Mouse (Mus musculus) limb, embryonic 12.5 days (tissue): Measurements from ENCODE around the gene Cask. TPM values are rescaled to one million over a fixed set of nuclear protein-coding genes. Genes with fewer than 3 reads are reported as not detected.

Source experiments
- ATAC-seq: fragments of 200-750 bp; cut with Nextera tagmentation; 2 replicates; pipeline ENCODE4 v1.8.0; 2017; ENCODE audit warnings: low read depth, moderate TSS enrichment; ENCODE audit not compliant: insufficient number of reproducible peaks, insufficient read depth, low FRiP score, low TSS enrichment
- H3K27ac ChIP-seq: fragments of 300-500 bp; sonication (generic); 2 replicates; pipeline ENCODE4 v1.5.1; 2016; ENCODE audit warnings: mild to moderate bottlenecking, moderate library complexity
- H3K27me3 ChIP-seq: fragments of 300-500 bp; sonication (generic); 2 replicates; pipeline ENCODE4 v1.6.1; 2016; ENCODE audit warnings: mild to moderate bottlenecking, moderate library complexity
- H3K36me3 ChIP-seq: fragments of 300-500 bp; sonication (generic); 2 replicates; pipeline ENCODE4 v1.6.1; 2016; ENCODE audit warnings: mild to moderate bottlenecking, moderate library complexity
- H3K4me1 ChIP-seq: fragments of 300-500 bp; sonication (generic); replicated peaks from 2 replicates; pipeline ENCODE4 v1.6.1; 2016
- H3K4me2 ChIP-seq: fragments of 300-500 bp; sonication (generic); 2 replicates; pipeline ENCODE4 v1.6.1; 2016; ENCODE audit warnings: mild to moderate bottlenecking, moderate library complexity
- H3K4me3 ChIP-seq: fragments of 300-500 bp; sonication (generic); replicated peaks from 2 replicates; pipeline ENCODE4 v1.5.1; 2016; ENCODE audit warnings: mild to moderate bottlenecking
- H3K9ac ChIP-seq: fragments of 300-500 bp; sonication (generic); replicated peaks from 2 replicates; pipeline ENCODE4 v1.6.1; 2016; ENCODE audit warnings: mild to moderate bottlenecking, moderate library complexity
- H3K9me3 ChIP-seq: fragments of 300-500 bp; sonication (generic); 2 replicates; pipeline ENCODE4 v1.6.1; 2016; ENCODE audit warnings: mild to moderate bottlenecking, moderate library complexity
- WGBS: fragments of 180-500 bp; shearing (Covaris S2); methylation state at CpG from one replicate; pipeline ENCODE4 v1.1.7; 2016; 5-methylcytosine and 5-hydroxymethylcytosine counted together
- polyA plus RNA-seq: library from polyadenylated mRNA; unstranded; fragments of >200 nt; fragmentation: Nextera tagmentation; extraction: Ambion mirVana; gene quantifications from 2 replicates; pipeline ENCODE4 v1.2.1, GENCODE M21; 2016

Cask gene
- polyA plus RNA-seq, 1 experiment from 2014 or later, result 14.1 TPM

DNA sequence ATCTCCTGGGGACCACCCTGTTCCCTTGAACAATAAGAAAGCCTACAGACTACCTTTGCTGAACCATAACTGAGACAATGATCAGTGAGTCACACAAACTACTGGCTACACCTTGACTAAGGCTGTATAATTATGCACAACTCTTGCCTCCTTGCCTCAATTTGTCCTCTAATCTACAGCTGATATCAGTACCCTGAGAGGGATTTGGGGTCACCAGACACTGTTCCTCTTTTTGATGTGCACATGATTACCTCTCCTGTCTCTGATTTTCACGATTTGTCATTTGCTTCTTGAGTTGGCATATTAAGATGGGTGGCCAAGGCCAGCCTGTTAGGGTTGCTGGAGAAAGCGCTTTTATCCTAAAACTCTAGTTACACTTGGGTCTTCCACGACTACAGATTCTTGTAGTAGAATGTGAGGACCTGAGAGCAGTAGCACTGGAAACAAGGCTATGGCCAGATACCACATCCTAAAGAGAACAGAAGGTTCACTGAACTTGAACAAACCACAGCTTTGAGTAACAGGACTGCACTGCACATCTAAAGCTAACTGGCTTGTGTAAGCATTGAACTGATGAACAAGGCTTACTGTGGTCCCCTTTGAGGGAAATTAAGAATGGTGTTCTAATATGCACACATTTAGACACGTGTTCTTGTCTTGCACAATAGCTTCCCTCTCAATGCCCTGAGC, 191.8 kb downstream of the Cask start:
- H3K4me3 ChIP-seq, result no peak overlapping the region

DNA sequence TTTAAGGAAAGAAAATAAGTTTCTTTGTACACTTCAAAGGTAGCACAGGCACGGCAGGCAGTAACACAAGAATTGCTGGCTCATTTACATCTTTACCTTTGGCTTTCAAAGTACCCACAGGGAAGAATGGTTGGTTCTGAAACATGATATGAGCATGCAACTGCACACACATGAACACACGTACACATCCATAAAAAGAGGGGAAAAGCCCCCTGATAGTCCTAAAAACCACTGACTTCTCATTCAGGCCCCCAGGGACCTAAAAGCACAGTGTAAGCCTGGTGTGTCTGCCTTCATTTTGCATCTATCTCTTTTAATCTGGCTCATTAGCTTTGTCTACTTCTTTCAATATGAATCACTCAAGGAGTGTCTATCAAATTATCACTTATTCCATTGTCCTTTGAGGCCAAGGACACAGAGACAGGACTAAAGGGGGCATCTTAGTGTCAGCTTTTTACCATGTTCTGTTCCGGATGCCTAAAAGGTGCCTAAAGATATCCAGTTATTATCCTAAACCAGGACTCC, 192.5 kb downstream of the Cask start:
- Histone ChIP-seq H3K27me3 (no peaks in the 10 kb centered on the region), H3K4me2 (no peak overlapping the region), H3K27ac (no peak overlapping the region), H3K9me3 (no peaks in the 10 kb centered on the region), H3K9ac (no peak overlapping the region), H3K36me3 (no peaks in the 10 kb centered on the region), H3K4me3 (no peak overlapping the region), H3K4me1 (no peaks in the 10 kb centered on the region)
- 64% methylated on average over 3 of the region's 3 CpGs for WGBS
- no peak for ATAC-seq

More for the DNA sequence above, 191.8 kb downstream of the Cask start:
- Histone ChIP-seq H3K36me3 (no peaks in the 10 kb centered on the region), H3K4me2 (no peak overlapping the region), H3K9me3 (no peaks in the 10 kb centered on the region), H3K27ac (no peak overlapping the region), H3K4me1 (no peaks in the 10 kb centered on the region), H3K9ac (no peak overlapping the region), H3K27me3 (no peaks in the 10 kb centered on the region)
- ATAC-seq, result no peak
- whole genome bisulfite sequencing, result 79% methylated on average over 4 of the region's 4 CpGs

DNA sequence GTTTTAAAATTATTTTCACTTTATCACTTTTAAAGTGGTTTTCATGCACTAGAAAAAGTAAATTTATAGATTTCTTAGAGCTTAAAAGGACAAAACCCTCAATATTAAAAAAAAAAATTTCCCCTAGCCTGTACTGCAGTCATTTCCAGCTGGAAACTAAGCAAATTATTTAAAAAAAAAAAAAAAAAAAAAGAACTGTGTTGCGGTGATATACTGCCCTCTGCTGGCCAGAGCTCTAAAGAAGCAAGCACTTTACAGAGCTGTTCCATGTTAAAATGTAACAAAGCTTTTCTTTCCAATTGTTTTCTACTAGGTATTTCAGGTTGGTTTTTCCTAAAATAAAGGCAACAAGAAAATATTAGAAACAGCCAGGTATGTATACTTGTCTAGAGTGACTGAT, 194.4 kb downstream of the Cask start:
- no peak for ATAC-seq
- H3K4me3 ChIP-seq, result no peak overlapping the region
- no peaks in the 10 kb centered on the region for H3K36me3 ChIP-seq
- H3K9me3 ChIP-seq, result no peaks in the 10 kb centered on the region
- 5% methylated on average over 1 of the region's 1 CpGs for WGBS
- no peaks in the 10 kb centered on the region for H3K4me1 ChIP-seq
- no peak overlapping the region for H3K9ac ChIP-seq
- no peak overlapping the region for H3K4me2 ChIP-seq
- H3K27me3 ChIP-seq, result no peaks in the 10 kb centered on the region
- no peak overlapping the region for H3K27ac ChIP-seq

DNA sequence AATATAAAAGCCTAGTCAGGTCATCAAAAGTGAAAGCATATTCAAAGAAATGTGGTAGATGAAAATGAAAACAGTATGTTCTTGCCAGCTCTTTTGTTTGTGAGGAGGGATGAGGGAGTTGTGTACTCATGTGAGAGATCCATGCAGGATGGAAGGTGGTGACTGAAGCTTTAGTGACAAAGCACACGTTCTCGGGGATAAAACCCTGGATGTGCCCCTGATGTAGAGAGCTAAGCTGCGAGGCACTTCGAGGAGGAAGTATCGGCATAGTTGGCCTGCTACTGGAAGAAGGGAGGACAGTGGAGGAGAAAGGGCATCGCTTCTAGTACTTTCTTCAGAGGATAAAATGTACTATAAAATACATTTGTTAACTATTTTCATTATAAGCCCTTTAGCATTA, 195.3 kb downstream of the Cask start:
- Histone ChIP-seq H3K9ac (no peak overlapping the region), H3K27ac (no peak overlapping the region), H3K27me3 (no peaks in the 10 kb centered on the region), H3K36me3 (no peaks in the 10 kb centered on the region), H3K4me1 (no peaks in the 10 kb centered on the region), H3K4me2 (no peak overlapping the region), H3K4me3 (no peak overlapping the region), H3K9me3 (no peaks in the 10 kb centered on the region)
- ATAC-seq, result no peak
- 84% methylated on average over 6 of the region's 6 CpGs for WGBS

DNA sequence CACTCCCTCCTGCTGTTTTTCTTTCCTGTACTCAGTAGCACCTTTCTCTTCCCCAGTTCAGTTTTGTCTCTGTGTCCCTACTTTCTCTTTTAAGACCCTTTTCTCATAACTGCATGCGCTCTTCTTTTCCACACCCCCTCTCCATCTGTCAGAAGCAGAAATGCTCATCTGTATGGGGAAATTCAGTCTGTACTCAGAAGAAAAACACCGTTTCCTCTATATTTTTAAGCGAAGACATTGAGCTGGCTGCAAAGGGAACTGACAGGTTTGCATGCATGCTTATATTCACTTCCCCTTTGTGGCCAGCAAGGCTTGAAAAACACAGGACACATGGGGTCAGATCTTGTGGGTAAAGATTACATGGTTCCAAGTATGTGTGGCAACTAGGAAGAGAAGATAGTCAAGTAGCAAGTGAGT, 196.2 kb downstream of the Cask start:
- 85% methylated on average over 3 of the region's 3 CpGs for WGBS
- ATAC-seq, result no peak
- H3K4me1 ChIP-seq, result no peaks in the 10 kb centered on the region
- no peak overlapping the region for H3K4me2 ChIP-seq
- H3K9ac ChIP-seq, result no peak overlapping the region
- H3K27ac ChIP-seq, result no peak overlapping the region
- no peak overlapping the region for H3K4me3 ChIP-seq
- H3K27me3 ChIP-seq, result no peaks in the 10 kb centered on the region
- no peaks in the 10 kb centered on the region for H3K36me3 ChIP-seq
- H3K9me3 ChIP-seq, result no peaks in the 10 kb centered on the region

DNA sequence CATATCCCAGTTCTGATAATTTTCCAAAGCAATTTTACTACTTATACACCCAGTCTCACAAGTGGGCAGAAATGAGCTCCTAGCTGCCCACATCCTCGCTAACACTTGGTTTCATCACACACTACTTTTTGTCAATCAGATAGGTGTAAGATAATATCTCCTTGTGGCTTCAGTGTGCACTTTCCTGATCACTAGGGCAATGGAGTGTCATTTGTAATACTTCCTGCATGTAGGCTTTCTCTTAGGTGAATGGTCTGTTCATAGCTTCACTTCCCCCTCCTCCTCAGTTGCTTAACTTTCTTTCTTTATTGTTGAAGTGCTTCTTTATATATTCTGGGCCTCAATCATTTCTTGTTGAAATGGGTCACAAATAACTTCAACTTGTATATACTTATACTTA, 198.9 kb downstream of the Cask start:
- WGBS, result 88% methylated on average over 1 of the region's 1 CpGs

DNA sequence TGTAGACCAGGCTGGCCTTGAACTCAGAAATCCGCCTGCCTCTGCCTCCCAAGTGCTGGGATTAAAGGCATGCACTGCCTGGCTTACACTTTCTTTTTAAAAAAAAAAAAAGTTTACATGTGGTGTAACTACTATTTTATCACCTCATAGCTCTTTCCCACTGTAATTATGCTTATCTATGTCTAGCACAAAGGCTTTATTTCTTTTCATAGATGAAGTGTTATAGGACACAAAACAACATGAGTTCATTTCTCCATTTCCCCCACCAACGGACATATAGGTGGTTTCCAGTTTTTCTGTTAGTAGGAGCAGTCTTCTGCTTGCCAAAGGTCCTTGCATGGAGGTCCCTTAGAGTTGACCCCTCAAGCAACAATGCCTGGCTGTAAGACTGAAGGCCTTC, 199.3 kb downstream of the Cask start:
- Histone ChIP-seq H3K9me3 (no peaks in the 10 kb centered on the region), H3K4me2 (no peak overlapping the region), H3K4me3 (no peak overlapping the region), H3K4me1 (no peaks in the 10 kb centered on the region), H3K27me3 (no peaks in the 10 kb centered on the region), H3K36me3 (no peaks in the 10 kb centered on the region), H3K27ac (no peak overlapping the region), H3K9ac (no peak overlapping the region)
- 74% methylated on average over 2 of the region's 2 CpGs for WGBS
- ATAC-seq, result no peak

More for the DNA sequence above, 198.9 kb downstream of the Cask start:
- H3K4me2 ChIP-seq, result no peak overlapping the region
- no peak overlapping the region for H3K27ac ChIP-seq
- no peaks in the 10 kb centered on the region for H3K4me1 ChIP-seq
- no peaks in the 10 kb centered on the region for H3K36me3 ChIP-seq
- H3K27me3 ChIP-seq, result no peaks in the 10 kb centered on the region
- H3K9me3 ChIP-seq, result no peaks in the 10 kb centered on the region
- ATAC-seq, result no peak
- no peak overlapping the region for H3K9ac ChIP-seq
- H3K4me3 ChIP-seq, result no peak overlapping the region

DNA sequence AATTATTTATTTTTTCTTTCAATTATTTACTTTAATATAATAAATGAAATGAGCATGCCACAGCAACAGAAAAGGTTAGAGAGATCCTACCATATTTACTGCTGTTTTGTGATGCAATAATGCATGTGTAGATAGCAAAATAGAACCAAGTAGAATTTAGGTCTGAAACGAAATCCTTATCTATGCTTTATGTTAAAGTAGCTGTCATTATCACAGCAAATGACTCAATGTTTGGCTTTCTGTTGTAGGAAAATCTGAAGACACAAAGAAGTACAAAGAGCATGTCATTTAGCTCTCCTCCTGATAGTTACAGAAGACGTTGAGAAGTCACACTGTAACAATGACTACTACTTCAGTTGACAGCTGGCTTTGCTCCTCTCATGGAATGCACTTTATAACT, 212.3 kb downstream of the Cask start:
- no peak for ATAC-seq
- Histone ChIP-seq H3K9ac (no peak overlapping the region), H3K9me3 (no peaks in the 10 kb centered on the region), H3K36me3 (no peaks in the 10 kb centered on the region), H3K27ac (no peak overlapping the region), H3K4me2 (no peak overlapping the region), H3K4me3 (no peak overlapping the region), H3K4me1 (no peaks in the 10 kb centered on the region), H3K27me3 (no peaks in the 10 kb centered on the region)
- WGBS, result 72% methylated on average over 2 of the region's 2 CpGs

DNA sequence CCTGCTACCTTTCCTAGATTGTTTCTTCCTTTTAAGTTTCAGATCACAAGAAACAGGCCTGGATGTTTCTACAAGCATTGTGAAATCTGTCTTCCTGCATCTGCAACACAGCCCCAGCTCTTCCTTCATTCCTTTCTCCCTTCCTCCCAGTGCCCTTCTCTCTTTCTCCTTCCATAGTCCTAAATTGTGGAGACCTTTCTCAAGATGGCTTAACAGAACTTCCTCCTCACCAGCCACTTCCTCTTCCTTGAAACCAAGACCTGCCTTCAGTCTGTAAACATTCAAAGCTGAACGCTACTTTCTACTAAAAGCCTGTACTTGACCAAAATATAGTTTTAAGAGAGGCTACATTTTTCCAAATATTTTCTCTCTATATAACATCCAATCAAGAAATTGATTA, 214.8 kb downstream of the Cask start:
- no peaks in the 10 kb centered on the region for H3K27me3 ChIP-seq
- H3K4me1 ChIP-seq, result no peaks in the 10 kb centered on the region
- H3K4me3 ChIP-seq, result no peak overlapping the region
- H3K9ac ChIP-seq, result no peak overlapping the region
- H3K27ac ChIP-seq, result no peak overlapping the region
- H3K4me2 ChIP-seq, result no peak overlapping the region
- no peaks in the 10 kb centered on the region for H3K36me3 ChIP-seq
- 93% methylated on average over 1 of the region's 1 CpGs for WGBS
- no peaks in the 10 kb centered on the region for H3K9me3 ChIP-seq
- no peak for ATAC-seq

DNA sequence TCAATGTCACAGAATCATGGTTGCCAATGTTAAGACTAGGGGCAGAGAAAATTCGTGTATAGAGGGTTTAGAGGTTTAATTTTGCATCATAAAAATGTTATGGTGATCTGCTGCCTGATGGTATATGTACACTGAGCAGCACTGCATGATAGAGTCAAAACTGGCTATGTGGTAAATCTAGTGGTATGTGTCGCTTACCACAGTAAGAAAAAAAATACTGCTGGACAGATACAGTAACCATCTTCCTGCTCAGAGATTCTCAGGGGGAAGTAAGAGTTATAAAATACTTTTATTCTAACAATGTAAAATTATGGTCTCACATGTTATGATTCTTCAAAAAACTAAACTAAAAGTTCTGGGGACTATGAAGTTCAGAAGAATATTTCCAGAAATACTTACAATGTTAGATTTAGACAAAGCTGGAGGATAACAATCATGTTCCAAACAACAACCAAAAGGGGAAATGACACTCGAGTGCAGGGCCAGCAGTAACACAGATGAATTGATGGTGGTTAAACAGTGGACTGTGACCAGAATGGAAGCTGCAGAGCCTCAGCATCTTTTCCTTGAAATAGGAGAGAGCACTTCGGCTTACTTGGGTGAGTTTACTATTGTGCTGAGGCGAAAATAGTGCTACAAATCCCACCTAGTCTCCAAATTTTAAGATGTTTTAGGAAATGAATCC, 219.4 kb downstream of the Cask start, which contains the start of gene Gpr34:
Gene Gpr34, plus strand, starts transcription at position 491 of the 685 bp plus-strand sequence.
- 71% methylated on average over 5 of the region's 5 CpGs for WGBS
- H3K27ac ChIP-seq, result no peak within 1 kb of the TSS
- no peak within 1 kb of the TSS for H3K4me3 ChIP-seq
- H3K27me3 ChIP-seq, result no peaks in the 10 kb centered on the region
- no peaks in the 10 kb centered on the region for H3K4me1 ChIP-seq
- H3K9ac ChIP-seq, result no peak within 1 kb of the TSS
- no peak within 1 kb of the TSS for H3K4me2 ChIP-seq
- ATAC-seq, result no peak
- no peaks in the 10 kb centered on the region for H3K9me3 ChIP-seq
- H3K36me3 ChIP-seq, result no peaks in the 10 kb centered on the region

DNA sequence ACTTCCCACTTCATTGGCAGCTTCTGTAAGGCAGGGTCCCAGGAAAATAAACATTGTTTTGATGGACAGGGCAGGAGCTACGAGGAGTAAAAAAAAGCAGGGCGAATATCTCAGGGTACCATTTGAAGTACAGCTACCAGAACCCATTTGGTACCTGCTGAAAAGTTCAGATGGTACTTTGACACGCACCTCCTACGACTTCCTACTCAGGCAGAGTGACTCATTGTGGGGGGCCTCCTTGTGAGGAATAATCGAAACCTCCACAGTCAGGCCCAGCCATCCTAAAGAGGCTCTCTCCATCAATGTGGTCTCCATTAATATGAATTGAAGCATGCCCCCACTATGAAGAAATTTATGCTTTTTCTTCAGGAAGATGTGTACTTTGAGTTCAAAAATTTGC, 228.5 kb downstream of the Cask start:
- WGBS, result 85% methylated on average over 5 of the region's 5 CpGs
- Histone ChIP-seq H3K27me3 (no peaks in the 10 kb centered on the region; the same call in 1 of the 2 replicates), H3K36me3 (no peaks in the 10 kb centered on the region), H3K4me1 (no peaks in the 10 kb centered on the region), H3K4me3 (no peak overlapping the region), H3K9ac (no peak overlapping the region), H3K4me2 (no peak overlapping the region), H3K27ac (no peak overlapping the region), H3K9me3 (no peaks in the 10 kb centered on the region)
- ATAC-seq, result no peak
